Mouse (Mus musculus) mouse embryonic stem cell (cell line): Measurements from ENCODE around the gene Scamp4.

Experiments
- in situ Hi-C, 2 experiments: fragments of 300-500 bp; cut with MboI; formaldehyde crosslinking; loops; 1 replicate in 1 of 2; 3 replicates in 1 of 2; pipeline ENCODE4 v1.14.3; 2019 to 2020; ENCODE audit warnings: low sequenced_read_pairs in 2 of 2, low pct_unique_long_range_greater_than_20kb in 1 of 2, mixed read lengths in 1 of 2; ENCODE audit not compliant: unreplicated experiment in 1 of 2

Gene Scamp4

DNA sequence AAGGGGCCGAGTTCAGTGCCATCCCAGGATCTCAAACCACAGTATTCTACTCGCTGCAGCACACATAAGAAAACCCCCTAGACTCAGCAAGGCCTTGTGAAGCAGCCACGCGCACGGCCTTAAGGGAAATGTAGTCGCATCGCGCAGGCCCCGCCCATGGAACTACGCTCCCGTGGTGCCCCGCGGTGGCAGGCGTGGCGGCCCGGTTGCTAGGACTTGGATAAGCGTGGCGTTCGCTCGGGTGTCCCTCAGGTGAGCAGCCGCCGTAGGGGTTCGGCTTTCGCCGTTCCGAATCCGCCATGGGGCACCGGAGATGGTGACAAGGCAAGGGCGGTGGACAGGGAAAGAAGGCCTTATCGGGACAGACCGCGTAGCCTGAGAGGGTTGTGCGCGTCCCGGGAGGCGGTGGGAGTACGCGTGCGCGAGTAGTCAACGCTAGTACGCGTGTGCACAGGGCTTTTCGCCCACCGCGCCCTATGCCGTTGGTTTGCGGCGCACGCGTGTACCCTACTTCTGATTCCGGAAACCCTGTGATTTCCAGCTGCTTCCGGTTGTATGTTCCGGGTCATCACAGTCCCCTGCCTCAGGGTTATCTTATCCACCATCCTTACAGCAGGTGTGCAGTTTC is at the start of gene Scamp4, which contains the start of gene Adat3:
Scamp4 (plus strand) TSS at position 175 of the 628 bp plus-strand sequence.
Adat3 (plus strand) TSS at position 183 of the 628 bp plus-strand sequence.
- in situ Hi-C loops, result no loop called here

DNA sequence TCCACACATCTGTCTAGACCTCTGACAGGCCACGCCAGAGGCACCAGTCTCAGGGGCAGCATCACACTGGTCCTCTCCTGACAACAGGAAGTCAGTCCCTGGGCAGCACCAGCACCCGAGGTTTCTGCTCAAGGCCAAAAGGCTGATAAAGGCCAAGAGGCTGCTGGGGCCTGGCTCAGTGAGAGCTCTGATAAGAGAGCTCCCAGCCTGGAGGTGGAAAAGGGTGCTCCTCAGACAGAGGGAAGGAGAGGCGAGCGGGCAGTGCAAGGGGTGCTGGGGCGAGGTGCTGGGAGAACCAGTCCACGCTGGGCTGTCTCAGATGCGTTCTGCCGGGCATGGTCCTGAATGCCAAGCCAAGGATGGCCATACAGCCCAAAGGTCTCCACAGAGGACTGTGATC is 49.1 kb upstream of the Scamp4 start:
- in situ Hi-C loops, result no loop called here

DNA sequence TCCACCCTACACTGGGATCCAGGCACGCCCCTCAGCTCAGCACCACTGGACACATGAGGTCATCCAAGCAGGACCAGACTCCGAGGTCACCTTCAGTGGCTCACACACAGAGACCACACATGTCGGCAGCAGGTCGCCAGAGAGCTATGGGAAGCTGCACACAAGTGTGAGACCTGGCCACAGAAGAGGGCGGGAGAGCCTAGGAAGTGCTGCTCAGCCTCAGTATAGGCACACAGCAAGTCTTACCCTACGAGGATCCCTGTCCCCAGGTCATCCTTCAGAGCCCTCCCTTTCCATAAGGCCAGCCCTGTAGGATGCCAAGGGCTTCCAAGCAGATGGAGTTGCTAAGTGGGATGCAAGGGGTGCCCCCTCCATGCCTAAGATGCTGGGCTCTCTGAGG is 48.7 kb upstream of the Scamp4 start:
- in situ Hi-C loops, result no loop called here

DNA sequence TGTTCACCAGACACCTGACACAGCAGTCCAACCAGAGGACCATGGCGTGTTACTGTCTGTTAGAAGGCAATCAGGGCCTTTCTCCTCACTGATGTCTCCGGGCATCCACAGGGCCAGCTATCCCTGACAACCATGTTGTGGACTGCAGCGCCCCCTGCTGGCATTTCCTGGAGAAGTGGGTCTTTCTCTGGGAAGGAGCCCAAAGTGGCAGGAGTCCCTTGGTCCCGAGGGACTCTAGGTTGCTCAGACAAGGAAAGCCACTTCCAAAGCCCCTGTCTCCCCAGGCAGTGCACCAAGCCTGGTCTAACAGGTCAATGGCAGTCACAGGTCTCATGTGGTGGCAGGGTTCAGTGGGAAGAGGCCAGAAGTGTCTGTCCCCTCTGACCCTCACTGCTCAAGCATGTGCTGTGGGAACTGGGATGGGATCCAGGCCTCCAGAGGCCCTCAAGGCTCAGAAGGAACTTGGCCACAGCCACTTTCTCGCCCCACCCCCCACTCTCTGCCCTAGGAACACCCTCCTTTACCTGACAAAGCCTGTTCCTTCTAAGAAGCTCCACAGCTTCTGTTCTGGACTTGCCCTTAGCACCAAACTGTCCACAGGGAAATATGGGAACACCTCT is 45.2 kb upstream of the Scamp4 start:
- in situ Hi-C loops, result no loop called here

DNA sequence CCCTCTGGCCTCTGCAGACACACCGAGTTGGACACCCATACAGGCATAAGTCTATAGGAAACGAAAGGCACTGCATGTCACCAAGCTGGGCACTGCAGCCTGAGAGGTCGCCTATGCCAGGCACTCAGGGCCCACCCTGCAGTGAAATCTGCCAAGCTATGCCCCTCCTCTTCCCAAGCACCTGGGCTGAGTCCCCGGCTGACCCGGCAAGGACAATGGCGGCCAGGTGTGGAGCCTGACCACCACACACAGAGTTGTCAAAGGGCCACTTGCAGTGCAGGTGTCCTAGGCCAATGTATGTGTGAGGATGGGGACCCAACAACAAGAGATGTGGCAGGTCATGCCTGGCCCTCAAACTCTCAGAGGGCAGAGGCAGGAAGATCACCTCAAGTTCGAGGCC is 43.2 kb upstream of the Scamp4 start:
- in situ Hi-C loops, result no loop called here

DNA sequence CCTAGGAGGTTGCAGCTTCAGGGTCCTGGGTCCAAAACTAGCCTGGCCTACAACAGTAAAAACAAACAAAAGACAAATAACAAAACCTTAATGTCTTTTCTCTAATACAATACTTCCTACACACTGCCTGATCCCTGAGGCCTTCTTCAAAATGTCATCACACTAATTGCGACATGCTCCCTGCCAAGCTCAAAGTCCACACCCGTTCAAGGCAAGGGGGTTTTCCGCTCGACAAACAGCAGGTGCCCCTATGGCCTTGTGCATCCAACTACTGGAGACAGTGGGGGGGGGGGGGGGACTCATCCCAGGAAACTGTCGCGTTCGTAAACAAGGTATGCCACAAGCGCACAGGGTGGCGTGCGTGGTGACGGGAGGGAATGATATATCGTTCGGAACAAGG is 42.1 kb upstream of the Scamp4 start:
- in situ Hi-C loops, result no loop called here

DNA sequence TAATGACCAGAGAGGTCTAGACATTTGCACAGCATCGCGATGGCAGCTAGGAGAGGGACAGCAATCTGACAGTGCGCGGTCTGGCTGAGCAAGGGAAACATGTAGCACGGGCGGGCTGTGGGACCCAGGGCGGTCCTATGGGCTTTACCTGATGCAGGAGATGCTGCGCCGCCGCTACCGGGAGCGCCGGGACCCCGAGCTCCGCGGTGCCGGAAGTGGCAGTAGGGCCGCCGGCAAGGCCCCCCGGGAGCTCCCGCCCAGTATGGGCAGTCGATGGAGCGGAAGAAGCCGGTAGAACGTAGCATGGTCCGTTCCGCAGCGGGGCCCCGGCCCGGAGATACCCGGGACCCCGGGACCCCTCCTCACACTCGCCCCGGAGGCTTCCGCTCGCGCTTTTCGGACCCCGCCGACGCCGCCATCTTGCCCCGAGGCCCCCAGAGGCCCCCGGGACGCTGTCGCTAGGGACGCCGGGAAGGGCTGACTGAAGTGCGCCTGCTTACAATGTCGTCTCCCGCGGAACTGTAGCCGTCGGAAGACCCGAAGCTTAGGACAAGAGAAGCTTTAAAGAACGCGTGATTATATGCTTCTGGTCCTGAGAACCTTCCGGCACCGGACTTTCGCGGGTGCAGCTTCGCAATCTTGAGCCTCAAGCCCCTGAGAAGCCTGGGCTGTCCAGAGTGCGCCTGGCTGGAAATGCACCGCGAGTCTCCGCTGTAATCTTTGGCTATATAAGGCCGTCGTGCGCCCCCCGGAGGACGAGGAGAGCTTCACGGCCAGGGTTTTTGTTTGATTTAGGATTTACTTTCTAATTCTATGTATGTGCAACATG is 41.3 kb upstream of the Scamp4 start, which contains the start of gene Rexo1:
Rexo1 (minus strand) TSS at position 445 of the 829 bp plus-strand sequence.
- in situ Hi-C loops, result no loop called here

DNA sequence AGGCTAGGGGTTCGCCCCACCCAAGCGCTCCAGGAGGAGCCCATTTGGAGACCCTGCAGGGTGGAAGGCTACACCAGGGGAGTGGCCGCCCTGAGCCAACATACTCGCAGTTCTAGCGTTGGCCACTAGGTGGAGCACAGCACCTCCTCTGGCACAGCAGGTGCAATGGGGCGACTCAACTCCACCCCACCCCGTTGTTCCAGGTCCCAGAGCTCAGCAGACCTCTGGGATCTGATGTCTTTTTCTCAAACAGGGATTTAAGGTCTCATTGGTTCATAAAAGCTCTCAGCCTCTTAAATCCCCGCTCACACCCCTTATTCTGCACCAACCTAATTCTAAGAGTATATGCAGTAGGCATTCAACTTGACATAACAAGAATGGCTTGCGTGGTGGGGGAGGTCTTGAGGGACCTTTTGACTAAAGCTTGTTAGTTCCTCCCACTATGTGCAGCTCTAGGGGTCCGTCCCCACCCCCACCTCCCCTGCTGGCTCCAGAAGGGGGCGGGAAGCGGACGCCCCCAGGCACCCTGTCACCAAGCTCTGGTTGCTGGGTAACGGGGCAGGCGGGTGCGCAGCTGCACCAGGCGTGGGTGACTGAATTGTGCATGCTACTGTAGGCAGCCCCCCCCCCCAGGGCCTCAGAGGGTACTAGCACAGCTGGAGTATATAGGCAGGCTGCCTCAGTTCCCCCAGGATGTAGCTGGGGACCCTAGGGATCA is 36.1 kb upstream of the Scamp4 start:
- in situ Hi-C loops, result no loop called here

DNA sequence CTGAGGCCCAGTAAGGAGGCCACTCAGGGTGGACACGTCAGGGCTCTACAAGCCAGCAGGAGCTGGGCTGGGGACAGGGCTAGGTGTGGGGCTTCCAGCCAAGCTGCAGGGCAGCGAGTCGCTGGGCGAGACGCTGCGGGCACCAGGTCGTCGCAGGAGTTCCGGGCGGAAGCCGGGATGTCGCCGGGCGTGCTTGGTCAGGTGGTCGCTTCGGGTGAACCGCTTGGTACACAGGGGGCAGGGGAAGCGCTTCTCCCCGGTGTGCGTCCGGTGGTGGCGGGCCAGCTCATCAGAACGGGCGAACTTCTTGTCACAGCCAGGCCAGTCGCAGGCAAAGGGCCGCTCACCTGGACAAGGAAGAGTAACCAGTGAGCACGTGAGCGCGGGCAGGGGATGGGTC is 33.8 kb upstream of the Scamp4 start:
- in situ Hi-C loops, result no loop called here

DNA sequence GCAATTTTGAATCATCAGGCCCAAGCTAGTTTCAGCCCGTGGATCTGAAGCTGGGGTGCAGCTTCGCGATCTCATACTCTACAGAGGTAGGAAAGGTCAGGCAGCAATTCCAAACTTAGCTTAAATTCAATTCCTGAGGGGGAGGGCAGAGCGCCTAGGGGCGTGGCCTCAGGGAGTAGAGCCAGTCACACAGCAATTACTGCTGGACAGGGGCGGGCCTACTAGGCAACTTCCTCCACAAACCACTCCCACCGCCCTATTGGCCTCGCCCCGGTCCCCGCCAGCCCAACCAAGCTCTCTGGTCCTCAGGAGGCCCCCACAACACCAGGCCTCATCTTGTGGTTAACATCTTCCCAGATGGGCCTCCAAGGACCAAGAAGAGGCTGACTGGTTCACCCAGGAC is 33.0 kb upstream of the Scamp4 start:
- in situ Hi-C loops, result loop anchor here in 1 of 2 experiments (10.0 kb wide), 1 partner anchor 115 kb away; no protein-coding TSS in a partner anchor

DNA sequence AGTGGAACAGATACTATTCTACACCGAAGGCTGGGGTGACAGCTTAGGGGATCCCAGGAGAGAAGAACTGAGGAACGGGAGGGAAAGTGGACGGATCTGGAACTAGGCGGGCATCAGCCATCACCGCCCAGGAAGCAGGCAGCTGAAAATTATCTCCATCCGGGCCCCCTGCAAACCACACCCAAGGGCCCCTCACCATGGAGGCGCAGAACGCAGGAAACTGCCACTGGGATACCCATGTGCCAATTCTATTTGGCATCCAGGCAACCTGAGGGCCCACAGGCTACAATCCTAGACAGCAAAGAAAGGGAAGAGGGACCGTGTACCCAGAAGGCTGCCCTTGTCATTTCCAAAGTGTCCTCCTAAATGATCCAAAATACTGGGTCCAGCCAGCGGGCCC is 32.3 kb upstream of the Scamp4 start:
- in situ Hi-C loops, result loop anchor here in 1 of 2 experiments (10.0 kb wide), 1 partner anchor 114 kb away; no protein-coding TSS in a partner anchor

DNA sequence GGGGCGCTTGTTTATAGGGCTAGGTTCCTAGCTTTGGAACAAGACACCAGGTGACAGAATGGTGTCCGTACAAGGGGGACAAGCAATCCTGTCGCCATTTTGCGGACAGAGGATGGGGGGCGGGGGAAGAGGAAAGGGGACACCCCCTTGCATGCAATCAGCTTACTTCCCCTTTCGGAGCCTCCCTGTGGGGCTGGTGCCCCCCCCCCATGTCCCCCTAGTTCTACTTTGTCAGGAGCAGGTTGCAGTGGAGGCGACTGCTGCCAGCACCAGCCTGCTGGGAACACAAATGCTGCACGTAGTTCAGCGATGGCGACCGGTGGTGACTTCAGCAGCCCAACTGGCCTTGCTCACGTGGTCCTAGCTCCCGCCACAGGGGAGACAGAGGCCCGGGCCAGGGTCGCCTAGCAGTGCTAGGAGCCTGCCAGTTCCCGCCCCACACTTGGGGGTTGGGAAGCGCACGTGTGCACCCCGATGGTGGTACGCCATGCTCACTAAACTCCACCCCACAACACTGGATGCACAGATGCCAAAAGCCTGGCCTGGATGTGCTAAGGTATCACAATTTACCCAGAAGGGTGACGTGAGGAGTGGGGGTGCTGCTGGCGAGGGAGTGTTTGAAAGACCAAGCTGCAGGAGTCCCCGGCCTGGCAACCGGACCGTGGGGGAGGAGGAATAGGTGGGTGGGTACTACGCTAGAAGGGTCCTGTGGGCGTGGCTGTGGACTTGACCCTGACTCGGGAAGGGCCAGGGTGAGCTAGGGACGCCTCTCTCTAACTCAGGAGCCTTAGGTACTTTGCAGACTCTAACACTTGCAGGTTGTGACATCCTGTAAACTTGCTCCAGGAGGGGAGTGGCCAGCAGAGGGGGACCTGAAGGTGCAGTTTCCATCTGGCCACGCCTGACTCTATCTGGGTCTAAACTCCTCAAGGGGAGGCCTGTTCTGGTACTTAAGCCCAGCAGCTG is 31.5 kb upstream of the Scamp4 start:
- in situ Hi-C loops, result loop anchor here in 1 of 2 experiments (10.0 kb wide), 1 partner anchor 114 kb away; no protein-coding TSS in a partner anchor

DNA sequence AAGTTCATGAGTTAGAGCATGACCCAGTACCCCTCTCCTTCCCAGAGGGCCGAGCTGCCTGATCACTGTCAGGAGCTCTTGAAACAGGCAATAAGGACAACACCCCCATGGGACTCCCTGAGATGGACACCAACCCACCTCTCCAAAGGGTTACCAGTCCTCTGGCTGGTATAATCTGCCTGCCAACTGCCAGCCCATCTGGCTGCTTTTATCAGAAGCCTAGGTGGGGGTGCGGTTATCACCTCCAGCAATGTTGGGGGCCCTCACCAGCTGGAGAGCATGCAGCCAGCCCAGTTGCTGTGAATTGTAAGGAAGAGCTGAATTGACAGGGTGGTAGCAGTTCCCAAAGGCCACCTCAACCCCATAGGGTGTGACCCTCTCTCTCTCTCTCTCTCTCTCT is 30.2 kb upstream of the Scamp4 start:
- in situ Hi-C loops, result loop anchor here in 1 of 2 experiments (10.0 kb wide), 1 partner anchor 112 kb away; no protein-coding TSS in a partner anchor

DNA sequence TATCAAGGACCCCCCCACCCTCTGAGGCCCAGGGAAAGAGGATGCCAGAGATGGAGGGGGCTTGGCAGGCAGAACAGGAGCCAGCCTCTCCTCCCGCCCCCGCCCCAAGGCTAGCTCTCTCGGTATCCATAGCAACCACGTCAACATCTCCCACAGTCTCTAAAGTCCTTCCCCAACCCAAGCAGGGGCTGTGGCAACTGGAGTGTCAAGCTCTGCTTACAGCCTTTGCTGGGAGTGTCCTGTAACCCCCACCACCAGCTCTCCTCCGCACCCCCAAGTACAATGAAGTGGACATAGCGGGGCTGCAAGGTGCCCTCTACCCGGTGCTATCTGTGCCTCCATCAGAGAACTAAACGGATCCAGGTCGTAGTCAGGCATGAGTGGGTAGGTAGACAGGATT is 28.7 kb upstream of the Scamp4 start:
- in situ Hi-C loops, result loop anchor here in 1 of 2 experiments (10.0 kb wide), 1 partner anchor 111 kb away; no protein-coding TSS in a partner anchor

DNA sequence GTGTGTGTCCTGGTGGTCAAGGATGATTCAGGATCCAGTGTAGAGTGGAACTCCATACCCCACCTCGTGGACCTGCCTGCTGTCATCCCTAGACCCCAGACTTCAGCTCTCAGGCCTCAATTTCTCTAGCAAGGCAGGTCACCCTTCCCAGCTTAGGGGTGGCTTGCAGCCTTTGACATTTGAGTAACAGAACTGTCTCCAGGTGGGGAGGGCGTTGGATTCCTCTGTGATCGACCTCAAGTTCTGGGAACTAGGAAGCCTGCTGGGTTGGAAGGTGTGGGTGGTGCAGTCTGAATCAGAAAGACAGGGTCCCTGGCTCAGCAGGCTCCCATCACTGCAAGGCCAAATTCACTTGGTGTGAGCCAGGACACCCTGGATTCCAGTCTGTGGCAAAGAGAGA is 27.8 kb upstream of the Scamp4 start:
- in situ Hi-C loops, result loop anchor here (5.0 to 10.0 kb wide), 2 partner anchors 107 to 110 kb away; no protein-coding TSS in a partner anchor

DNA sequence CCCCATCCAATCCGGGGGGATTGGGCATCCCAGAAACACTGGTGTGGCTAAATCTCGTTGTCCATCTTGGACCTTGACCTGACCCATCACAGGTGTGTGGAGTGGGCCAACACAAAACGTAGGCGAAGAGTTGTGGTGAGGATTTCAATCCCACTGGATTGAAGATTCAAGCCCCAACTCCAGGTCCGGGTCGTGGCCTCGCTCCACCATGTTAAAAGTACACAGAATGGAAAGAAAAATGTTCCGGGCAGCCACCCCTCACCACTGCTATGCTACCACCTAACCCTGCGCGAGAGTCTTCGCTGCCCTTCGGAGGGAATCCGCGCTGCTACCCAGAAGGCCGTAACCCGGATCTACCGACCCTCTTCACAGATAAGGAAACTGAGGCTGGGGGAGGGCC is 26.7 kb upstream of the Scamp4 start:
- in situ Hi-C loops, result loop anchor here (5.0 to 10.0 kb wide), 2 partner anchors 106 to 109 kb away; no protein-coding TSS in a partner anchor
